Mouse (Mus musculus): Measurements from ENCODE around the gene Fam83f. TPM values are rescaled to one million over a fixed set of nuclear protein-coding genes. Genes with fewer than 3 reads are reported as not detected.

The Fam83f gene
- total and polyA plus RNA-seq, 3 experiments, result not detected

DNA sequence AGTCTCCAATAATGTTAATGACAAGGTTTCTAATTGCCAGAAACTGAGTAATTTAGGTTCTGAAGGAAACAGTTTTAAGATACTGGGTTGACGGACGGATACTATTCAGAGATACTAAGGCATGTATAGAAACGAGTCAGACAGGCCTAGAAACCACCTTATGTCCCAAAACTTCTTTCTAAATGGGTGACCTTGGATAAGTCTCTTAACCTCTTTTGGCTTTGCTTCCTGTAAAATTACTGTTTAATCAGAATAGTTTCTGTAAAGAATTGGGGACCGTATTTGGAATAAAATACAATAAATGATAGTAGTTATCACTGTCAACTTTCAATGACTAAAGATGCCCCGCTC, 38.6 kb downstream of the Fam83f start:
- no peaks in the 10 kb centered on the region for H3K9me3 ChIP-seq (replicated peaks; ENCODE audit: insufficient read depth, low read length)
- peak overlapping the region; percentile 64 for H3K9ac ChIP-seq (ENCODE audit: control insufficient read depth, low read depth, low read length, poor library complexity, severe bottlenecking)
- H3K36me3 ChIP-seq (ENCODE audit: control insufficient read depth in 1 of 2, insufficient read depth in 2 of 2, low read length in 2 of 2), result peaks cover 0 to 8% of the 10 kb centered on the region in 2 experiments; a peak in 2 of 4 replicates
- H3K27ac ChIP-seq (ENCODE audit: control insufficient read depth, low read depth, low read length), result peak overlapping the region; percentile 25; the same call in 1 of the 2 replicates
- H3K79me2 ChIP-seq (ENCODE audit: control insufficient read depth, insufficient read depth, low read length, poor library complexity), result peaks cover 2% of the 10 kb centered on the region; the same call in 1 of the 2 replicates
- peak; percentile 26; the same call in 1 of the 2 replicates for TF ChIP-seq MYC (IDR thresholded peaks at IDR 0.05; ENCODE audit: low read depth, low read length)
- TF ChIP-seq JUND (IDR thresholded peaks at IDR 0.05; ENCODE audit: low read depth, low read length), result 0 out of 2 replicates have a peak, but pooled peaks have one; percentile 13
- 0 out of 2 replicates have a peak, but pooled peaks have one; percentile 15 for TF ChIP-seq UBTF (IDR thresholded peaks at IDR 0.05; ENCODE audit: borderline replicate concordance, insufficient read depth, low read depth, low read length)
- no peak for TF ChIP-seq RCOR1 (IDR thresholded peaks at IDR 0.05; ENCODE audit: low read depth, low read length)
- TF ChIP-seq MAFK (IDR thresholded peaks at IDR 0.05; ENCODE audit: borderline replicate concordance, low read depth, low read length), result no peak
- 0 out of 2 replicates have a peak, but pooled peaks have one; percentile 80 for TF ChIP-seq CHD1 (IDR thresholded peaks at IDR 0.05; ENCODE audit: low read depth, low read length)
- TF ChIP-seq ELF1 (IDR thresholded peaks at IDR 0.05; ENCODE audit: low read depth, low read length), result no peak
- TF ChIP-seq ETS1 (IDR thresholded peaks at IDR 0.05; ENCODE audit: low read depth, low read length), result peak; percentile 28; the same call in 1 of the 2 replicates
- TF ChIP-seq BHLHE40 (IDR thresholded peaks at IDR 0.05; ENCODE audit: borderline replicate concordance, low read depth, low read length), result no peak
- no peak for DNase-seq (ENCODE audit: low read depth, low spot score)
- H3K4me1 ChIP-seq (ENCODE audit: control insufficient read depth in 1 of 2, insufficient read depth in 2 of 2, low read length in 2 of 2), result peaks cover 0 to 9% of the 10 kb centered on the region in 2 experiments; a peak in 2 of 4 replicates
- H3K27me3 ChIP-seq (ENCODE audit: control insufficient read depth in 1 of 2, insufficient read depth in 2 of 2, low read length in 2 of 2), result no peaks in the 10 kb centered on the region
- peak overlapping the region; percentile 59 to 72 for H3K4me3 ChIP-seq (ENCODE audit: control insufficient read depth in 1 of 2, insufficient read depth in 1 of 2, low read depth in 2 of 2, low read length in 2 of 2)

DNA sequence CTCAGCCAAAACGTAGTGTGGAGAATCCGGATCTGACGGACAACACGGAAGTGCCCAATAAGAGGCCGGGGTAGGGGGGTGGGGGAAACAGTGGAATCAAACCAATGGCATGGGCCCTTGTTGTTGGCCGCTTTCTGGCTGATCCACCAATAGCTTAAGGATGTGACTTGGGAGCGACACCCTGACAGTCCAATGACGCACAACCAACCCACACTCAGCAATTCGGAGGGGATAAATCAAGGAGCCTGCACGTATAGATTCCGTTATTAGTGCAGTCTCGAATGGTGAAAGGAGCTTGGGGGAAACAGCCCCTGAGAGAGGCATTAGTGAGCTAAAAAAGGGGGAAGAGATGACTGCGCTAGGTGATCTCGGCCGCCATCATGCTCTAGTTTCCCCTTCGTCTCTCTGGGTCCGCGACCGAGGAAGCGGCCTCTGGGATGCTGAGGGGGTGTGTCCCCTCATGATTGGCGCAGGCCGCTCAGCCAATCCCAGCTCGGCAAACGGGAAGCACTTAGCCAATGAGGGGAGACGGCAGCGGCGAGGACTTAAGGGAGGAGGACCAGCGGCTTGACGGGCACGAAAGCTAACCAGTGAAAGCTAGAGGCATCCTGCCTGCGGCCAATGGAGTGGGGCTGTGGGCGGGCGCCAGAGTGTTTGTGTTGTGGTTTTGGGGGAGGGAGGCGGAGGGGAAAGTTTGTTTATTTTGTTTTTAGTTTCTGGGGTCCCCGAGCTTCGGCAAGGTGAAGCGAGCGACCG, 39.1 kb downstream of the Fam83f start, which contains the start of gene Tnrc6b:
Gene Tnrc6b, plus strand, starts transcription at position 706 of the 756 bp plus-strand sequence.
- Histone ChIP-seq H3K4me3 (ENCODE audit: control insufficient read depth in 1 of 2, insufficient read depth in 1 of 2, low read depth in 2 of 2, low read length in 2 of 2) (peak within 1 kb of the TSS; percentile 80 to 87), H3K4me1 (ENCODE audit: control insufficient read depth in 1 of 2, insufficient read depth in 2 of 2, low read length in 2 of 2) (peaks cover 0 to 9% of the 10 kb centered on the region in 2 experiments; a peak in 2 of 4 replicates), H3K79me2 (ENCODE audit: control insufficient read depth, insufficient read depth, low read length, poor library complexity) (peaks cover 2% of the 10 kb centered on the region; the same call in 1 of the 2 replicates), H3K36me3 (ENCODE audit: control insufficient read depth in 1 of 2, insufficient read depth in 2 of 2, low read length in 2 of 2) (peaks cover 0 to 8% of the 10 kb centered on the region in 2 experiments; a peak in 2 of 4 replicates), H3K9ac (ENCODE audit: control insufficient read depth, low read depth, low read length, poor library complexity, severe bottlenecking) (peak within 1 kb of the TSS; percentile 77), H3K27me3 (ENCODE audit: control insufficient read depth in 1 of 2, insufficient read depth in 2 of 2, low read length in 2 of 2) (no peaks in the 10 kb centered on the region), H3K27ac (ENCODE audit: control insufficient read depth, low read depth, low read length) (peak within 1 kb of the TSS; percentile 76), H3K9me3 (replicated peaks; ENCODE audit: insufficient read depth, low read length) (no peaks in the 10 kb centered on the region)
- DNase-seq (ENCODE audit: low read depth, low spot score), result peak; percentile 100
- no peak for TF ChIP-seq EP300 (IDR thresholded peaks at IDR 0.05; ENCODE audit: low read depth in 1 of 2, low read length in 2 of 2)
- no peak for TF ChIP-seq JUND (IDR thresholded peaks at IDR 0.05; ENCODE audit: low read depth, low read length)
- TF ChIP-seq CHD2 (IDR thresholded peaks at IDR 0.05; ENCODE audit: low read length), result peak; percentile 88
- peak; percentile 69; the same call in 1 of the 2 replicates for TF ChIP-seq TCF12 (IDR thresholded peaks at IDR 0.05; ENCODE audit: low read depth, low read length)
- peak; percentile 93 for TF ChIP-seq POLR2AphosphoS2 (IDR thresholded peaks at IDR 0.05; ENCODE audit: low read length)
- TF ChIP-seq BHLHE40 (IDR thresholded peaks at IDR 0.05; ENCODE audit: borderline replicate concordance, low read depth, low read length), result no peak
- peak; percentile 87 to 93; a peak in 3 of 4 replicates for TF ChIP-seq POLR2A (IDR thresholded peaks at IDR 0.05; ENCODE audit: control insufficient read depth in 1 of 2, insufficient read depth in 1 of 2, low read depth in 1 of 2, low read length in 2 of 2, poor library complexity in 1 of 2)
- TF ChIP-seq CTCF (IDR thresholded peaks at IDR 0.05 in 2 of 3, conservative IDR thresholded peaks at IDR 0.05 in 1 of 3; ENCODE audit: control insufficient read depth in 1 of 3, insufficient read depth in 1 of 3, low read depth in 2 of 3, low read length in 3 of 3, poor library complexity in 1 of 3, severe bottlenecking in 1 of 3), result no peak
- TF ChIP-seq MAX (IDR thresholded peaks at IDR 0.05; ENCODE audit: low read length), result peak; percentile 15; the same call in 1 of the 2 replicates
- no peak for TF ChIP-seq MEF2A (IDR thresholded peaks at IDR 0.05; ENCODE audit: extremely low read depth, insufficient replicate concordance, low read depth, low read length, poor library complexity, severe bottlenecking)
- no peak for TF ChIP-seq MAFK (IDR thresholded peaks at IDR 0.05; ENCODE audit: borderline replicate concordance, low read depth, low read length)
- no peak for TF ChIP-seq MYB (IDR thresholded peaks at IDR 0.05; ENCODE audit: low read depth, low read length)
- 0 out of 2 replicates have a peak, but pooled peaks have one; percentile 2 for TF ChIP-seq ETS1 (IDR thresholded peaks at IDR 0.05; ENCODE audit: low read depth, low read length)
- TF ChIP-seq GATA1 (IDR thresholded peaks at IDR 0.05; ENCODE audit: low read depth, low read length), result 0 out of 2 replicates have a peak, but pooled peaks have one; percentile 6
- peak; percentile 66 for TF ChIP-seq MAZ (IDR thresholded peaks at IDR 0.05; ENCODE audit: low read depth, low read length)
- no peak for TF ChIP-seq ZC3H11A (IDR thresholded peaks at IDR 0.05; ENCODE audit: low read depth, low read length)
- TF ChIP-seq TBP (IDR thresholded peaks at IDR 0.05; ENCODE audit: low read depth, low read length), result peak; percentile 98
- no peak for TF ChIP-seq ZKSCAN1 (IDR thresholded peaks at IDR 0.05; ENCODE audit: low read depth, low read length)
- peak; percentile 77 for TF ChIP-seq MXI1 (IDR thresholded peaks at IDR 0.05; ENCODE audit: low read depth, low read length)
- TF ChIP-seq NRF1 (IDR thresholded peaks at IDR 0.05; ENCODE audit: insufficient read depth, low read depth, low read length, poor library complexity, severe bottlenecking), result no peak
- TF ChIP-seq RAD21 (IDR thresholded peaks at IDR 0.05; ENCODE audit: low read depth, low read length), result no peak
- no peak for TF ChIP-seq USF2 (IDR thresholded peaks at IDR 0.05; ENCODE audit: borderline replicate concordance in 1 of 2, insufficient read depth in 1 of 2, low read depth in 1 of 2, low read length in 2 of 2)
- TF ChIP-seq SIN3A (IDR thresholded peaks at IDR 0.05; ENCODE audit: low read length), result peak; percentile 83

All from MEL (cell line).